Mouse (Mus musculus): ENCODE results near the gene Ddx52.

- TF ChIP-seq CTCF (IDR thresholded peaks at IDR 0.05; ENCODE audit: low read depth, low read length) (no peak), TAL1 (conservative IDR thresholded peaks at IDR 0.05; ENCODE audit: low read depth, low read length) (no peak), GATA1 (IDR thresholded peaks at IDR 0.05; ENCODE audit: borderline replicate concordance, low read length) (no peak), GATA2 (IDR thresholded peaks at IDR 0.05; ENCODE audit: borderline replicate concordance, low read depth, low read length) (no peak), POLR2AphosphoS5 (IDR thresholded peaks at IDR 0.05; ENCODE audit: insufficient replicate concordance, low read depth, low read length) (no peak)
Measured at GRCm38 (mm10) chr11:83995535-83995950, 53.7 kb downstream of the Ddx52 start.

Data from G1E (cell line).